Mouse (Mus musculus) spleen, adult 12 weeks (tissue): Measurements from ENCODE around the gene Nagk.
"Not testable (repeated sequence)": the region's sequence is repeated elsewhere in the genome, so short reads cannot be mapped to it uniquely, and the experiment has no call there.

Source experiments
- DNase-seq: peaks from one replicate; pipeline ENCODE4 v3.0.0; 2022; ENCODE audit warnings: low spot score

The Nagk gene

DNA sequence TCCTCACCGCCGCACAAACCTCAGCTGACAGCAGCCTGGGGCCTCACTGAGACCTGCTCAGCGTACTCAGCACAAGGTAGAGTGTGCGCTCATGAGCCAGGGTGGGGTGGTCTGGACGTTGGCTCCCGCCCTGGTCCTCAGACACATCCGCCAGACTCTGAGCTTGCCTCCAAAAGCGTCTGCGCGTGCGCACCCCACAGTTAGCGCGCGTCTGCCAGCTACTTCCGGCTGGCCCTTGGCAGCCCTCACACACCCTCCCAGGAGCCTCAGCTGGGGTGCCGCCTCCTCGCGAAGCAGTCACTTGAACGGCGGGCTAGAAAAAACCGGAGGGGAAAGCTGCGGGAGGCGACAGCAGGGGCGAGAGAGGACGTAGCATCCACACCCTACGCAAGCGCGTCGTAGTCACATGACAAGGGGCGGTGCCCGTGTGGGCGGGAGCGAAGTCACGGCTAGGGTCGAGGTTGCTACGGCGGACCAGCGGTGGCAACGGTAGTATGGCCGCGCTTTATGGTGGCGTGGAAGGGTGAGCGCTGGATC, at the start of gene Nagk:
Nagk (plus strand) TSS at position 223 of the 537 bp plus-strand sequence.
- DNase-seq: peak; percentile 85

DNA sequence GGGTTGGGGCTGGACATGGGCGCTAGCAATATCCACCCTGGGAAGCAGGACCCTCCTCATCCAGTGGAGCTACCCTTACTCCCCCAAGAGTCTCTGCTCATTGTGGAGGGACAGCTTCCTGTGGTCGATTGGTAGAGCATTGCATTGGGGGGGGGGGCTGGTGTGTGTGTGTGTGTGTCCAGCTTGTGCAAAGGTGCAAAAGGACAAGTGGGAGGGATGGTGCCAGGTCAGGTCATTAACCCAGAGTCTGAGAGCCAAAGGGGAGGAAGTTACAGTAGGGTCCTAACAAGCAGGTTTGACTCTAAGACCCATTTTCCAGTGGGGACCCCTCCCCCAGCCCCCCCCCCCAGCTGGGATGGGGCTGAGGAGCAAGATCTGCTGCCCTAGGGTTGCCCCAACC, 49.3 kb upstream of the Nagk start:
- DNase-seq: no peak

DNA sequence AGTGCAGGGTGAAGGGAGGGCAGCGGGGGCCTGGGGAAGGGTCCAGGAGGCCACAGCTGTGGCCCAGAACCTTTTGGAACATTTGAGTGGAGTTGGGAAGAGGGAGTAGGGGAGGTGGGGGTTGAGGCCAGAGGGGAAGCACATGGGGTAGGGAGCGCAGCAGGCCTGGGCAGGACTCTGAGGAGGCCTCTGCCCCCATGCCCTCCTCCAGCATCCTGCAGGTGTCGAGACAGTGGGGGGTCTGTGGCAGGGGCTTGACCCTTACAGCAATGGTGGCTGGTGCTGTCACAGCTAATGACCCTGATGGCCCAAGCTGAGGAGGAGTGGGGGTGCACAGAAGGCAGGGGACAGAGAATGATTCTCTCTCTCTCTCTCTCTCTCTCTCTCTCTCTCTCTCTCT, 45.5 kb upstream of the Nagk start:
- no peak for DNase-seq

DNA sequence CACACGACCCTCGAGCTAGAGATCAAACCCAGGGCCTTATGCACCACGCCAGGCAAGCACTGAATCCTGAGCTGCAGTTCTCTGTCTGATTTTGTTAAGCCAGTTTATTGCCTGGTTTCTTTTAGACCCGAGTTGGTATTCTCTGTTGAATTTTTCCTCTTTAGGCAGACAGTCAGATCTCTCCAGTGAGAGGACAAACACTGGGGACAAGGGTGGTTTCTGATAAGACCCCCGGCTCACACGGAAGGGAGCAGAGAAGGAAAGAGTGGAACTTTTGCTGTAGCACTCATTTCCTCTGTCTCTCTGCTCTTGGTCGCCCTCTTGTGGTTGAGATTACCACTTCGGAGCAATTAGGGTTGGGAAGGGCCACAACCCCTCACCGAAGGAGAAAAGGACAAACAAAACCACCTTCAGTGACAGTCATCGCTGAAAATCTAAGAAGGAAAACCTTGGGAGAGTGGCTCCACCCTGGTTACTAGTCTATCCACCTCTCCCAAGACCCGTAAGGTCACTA, 44.6 kb upstream of the Nagk start:
- DNase-seq: peak; percentile 27

DNA sequence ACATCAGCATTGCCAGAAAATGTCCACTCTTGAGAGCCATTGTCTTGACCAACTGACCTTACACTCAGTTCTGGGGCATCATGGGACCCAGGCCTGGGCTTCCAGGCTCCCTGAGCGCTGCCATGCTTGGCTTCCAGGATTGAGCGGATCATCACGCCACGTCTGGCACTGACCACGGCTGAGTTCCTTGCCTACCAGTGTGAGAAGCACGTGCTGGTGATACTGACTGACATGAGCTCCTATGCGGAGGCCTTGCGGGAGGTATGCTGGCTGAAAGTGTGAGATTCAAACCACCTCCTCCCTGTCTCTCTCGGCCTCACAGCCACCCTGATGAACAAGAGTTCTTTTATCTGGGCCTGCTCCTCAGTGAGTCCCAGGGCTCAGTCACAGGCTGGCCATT, 38.7 kb upstream of the Nagk start:
- DNase-seq: no peak

DNA sequence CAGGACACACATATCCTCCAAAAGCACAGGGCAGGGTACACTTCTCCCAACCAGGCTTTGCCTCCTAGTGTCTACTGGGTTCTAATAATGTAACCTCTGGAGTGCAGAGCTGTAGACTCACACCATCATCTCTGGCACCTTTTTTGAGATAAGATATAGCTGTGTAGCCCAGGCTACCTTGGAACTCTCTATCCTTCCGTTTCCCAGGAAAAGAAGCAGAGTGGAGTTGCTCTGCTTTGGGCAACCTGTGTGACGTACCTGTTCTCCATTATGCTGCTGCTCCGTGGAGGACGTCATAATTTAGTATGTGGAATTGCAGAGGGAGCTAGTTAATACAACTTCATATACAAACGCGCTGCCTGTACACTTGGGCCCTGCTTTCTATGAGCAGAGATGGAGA, 32.4 kb upstream of the Nagk start, which contains the start of gene Ankrd53:
Ankrd53 (plus strand) TSS at position 301 of the 400 bp plus-strand sequence.
- DNase-seq: no peak

DNA sequence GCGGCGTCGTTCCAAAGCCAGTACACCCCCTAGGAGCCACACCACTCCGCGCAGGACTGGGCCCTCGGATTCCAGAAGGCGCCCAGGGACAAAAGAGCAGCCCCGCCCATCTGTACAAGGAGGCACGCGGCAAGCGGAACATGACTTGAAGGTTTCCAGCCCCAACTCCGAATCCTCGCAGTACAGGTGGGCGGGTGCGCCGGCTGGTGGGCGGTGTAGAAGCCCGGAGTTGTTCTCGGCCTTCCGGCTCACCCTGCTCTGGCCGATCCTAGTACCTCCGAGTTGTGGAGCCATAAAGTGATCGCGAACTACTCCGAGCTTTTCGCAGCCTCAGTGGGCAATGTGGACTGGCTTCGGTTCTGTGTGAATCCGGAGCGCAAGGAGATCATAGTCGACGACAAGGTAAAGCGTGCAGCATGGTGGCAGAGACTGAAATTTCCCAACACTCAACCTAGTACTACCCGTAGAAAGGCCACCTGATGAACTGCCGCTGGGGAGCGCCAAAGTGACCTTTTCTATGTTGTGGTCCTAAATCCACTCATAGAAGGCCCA, 31.8 kb upstream of the Nagk start:
- DNase-seq: no peak

DNA sequence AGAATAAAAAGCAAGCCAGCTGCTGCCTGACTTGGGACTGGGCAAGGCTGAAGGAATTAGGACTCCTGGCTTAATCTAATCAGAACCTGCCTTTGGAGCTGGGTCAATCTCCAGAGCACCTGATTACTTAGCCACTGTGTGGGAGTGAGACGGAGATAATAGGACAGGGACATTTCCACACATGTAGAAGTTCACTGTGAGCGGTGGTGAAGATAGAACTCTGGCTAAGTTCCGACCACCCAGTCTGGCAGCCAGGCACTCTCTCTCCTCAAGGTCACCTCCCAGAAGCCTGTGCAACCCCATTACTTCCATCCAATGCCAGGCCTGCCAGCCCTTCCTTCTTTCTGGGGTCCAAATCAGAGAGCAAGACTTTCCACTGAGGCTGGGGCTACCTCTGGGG, 27.8 kb upstream of the Nagk start:
- no peak for DNase-seq

DNA sequence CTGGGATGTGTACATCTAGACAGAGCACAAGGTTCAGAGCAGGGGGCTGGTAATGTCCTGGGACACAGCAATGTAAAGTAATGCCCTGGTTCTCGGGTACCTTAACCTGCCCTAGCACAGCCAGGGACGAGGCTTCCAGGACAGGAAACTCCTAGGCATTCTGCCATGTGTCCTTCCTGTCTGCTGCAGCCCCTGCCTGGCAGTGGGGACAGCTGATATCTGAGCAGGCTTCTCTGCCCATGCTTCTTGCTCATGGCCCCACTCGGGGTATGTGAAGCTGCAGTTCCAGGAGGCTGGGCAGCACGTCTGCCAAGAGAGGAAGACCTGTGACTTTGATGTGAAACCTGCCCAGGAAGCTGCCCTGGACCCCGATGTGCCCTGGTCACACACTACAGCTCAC, 26.3 kb upstream of the Nagk start:
- DNase-seq: no peak

DNA sequence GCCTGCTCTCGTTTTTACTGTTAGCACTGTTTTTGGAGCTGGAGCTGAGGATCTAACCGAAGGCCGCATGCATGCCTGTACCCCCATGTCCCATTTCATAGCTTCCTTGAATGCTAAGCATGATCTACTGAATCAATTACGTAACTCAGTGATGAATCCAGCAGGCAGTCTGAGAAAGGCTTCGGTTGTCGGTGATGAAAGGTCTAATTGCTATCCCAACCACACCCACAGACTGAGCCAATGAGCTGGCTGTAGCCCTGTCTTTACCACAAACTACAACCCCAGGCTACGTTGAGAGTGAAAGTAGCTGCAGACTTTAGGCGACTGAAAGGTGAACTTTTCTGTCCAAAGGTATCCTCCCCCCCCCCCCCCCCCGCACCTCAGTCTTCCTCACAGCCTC, 20.7 kb upstream of the Nagk start:
- DNase-seq: no peak

DNA sequence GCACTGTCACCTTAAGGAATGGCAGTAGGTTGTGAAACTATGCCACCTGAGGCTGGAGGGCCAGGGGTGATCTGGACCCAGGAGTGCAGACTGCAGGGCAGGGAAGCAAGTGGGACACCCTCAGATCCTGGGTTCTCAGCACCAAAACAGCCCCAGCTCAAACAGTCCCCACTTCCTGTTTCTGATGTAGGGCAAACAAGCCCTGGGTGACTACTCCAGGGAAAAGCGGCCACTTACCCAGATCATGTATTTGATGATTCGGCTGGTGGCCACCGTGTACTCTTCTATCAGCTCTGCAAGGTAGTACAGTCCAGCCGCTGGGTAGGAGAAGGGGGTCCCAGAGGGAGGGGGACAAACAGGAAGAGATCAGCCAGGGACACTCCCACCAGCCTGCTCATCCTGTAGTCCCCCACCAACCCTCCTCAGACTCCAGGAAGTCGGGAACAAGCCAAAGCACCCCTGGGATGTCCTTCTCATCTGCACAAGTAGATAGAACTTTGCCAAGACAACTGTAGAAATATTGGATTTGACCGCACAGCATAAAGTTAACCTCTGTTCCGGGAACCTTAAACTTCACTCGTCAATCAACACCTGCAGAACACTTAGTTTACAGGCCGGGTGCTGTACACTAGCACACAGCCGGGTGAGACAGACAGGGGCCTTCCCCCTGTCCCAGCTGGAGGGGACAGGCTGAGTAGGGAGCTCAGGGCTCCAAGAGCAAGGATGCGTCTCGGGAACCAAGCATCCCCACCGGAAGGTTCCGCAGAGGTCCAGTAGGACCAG, 19.8 kb upstream of the Nagk start:
- DNase-seq: no peak

DNA sequence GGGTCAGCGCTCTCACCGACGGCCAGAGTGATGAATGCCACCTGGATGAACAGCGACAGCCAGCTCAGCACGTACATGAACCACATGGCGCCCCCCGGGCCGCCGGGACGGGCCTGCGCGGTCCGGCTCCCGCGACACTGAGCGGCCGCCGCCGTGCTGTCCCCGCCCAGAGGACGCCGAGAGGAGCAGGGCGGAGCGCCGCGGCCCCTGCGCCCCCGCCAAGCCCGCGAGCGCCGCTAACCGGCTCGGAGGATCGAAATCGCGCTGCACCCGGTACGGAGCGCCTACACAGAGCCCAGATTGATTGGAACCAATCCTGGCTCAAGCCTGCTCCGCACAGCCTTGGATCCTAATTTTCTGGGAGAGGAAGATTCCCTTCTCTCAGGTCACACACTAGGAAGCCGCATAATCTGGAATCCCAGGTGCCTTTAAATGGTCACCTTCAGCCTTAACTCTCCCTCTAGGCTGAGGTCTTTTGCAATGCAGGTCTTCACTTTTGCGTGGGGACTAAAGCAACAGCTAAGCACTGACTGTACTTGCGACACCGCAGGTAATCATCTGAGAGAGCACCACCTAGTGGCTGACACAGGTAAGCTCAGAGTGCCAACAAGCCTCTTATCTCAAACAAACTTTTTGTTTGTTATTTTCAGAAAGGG, 19.0 kb upstream of the Nagk start, which contains the start of gene Tex261:
Tex261 (minus strand) TSS at position 176 of the 656 bp plus-strand sequence.
- peak; percentile 78 for DNase-seq

DNA sequence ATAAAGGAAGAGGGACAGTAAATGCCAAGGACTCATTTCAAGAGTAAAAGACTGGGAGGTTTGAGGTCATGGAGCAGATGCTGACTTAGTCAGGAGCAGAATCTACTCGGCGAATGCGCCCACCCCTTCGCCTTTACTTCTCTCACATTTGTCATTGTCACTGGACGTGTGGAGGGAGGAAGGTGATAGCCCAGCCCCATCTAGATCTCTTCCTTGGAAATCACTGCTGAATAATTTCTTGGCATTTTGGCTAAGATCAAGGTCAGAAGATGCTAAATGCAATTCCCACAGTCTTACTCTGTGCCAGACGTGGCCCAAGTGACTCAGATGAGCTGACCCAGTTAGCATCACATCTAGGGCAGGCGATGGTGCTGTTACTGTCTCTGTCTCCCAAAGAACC, 16.5 kb upstream of the Nagk start:
- no peak for DNase-seq

DNA sequence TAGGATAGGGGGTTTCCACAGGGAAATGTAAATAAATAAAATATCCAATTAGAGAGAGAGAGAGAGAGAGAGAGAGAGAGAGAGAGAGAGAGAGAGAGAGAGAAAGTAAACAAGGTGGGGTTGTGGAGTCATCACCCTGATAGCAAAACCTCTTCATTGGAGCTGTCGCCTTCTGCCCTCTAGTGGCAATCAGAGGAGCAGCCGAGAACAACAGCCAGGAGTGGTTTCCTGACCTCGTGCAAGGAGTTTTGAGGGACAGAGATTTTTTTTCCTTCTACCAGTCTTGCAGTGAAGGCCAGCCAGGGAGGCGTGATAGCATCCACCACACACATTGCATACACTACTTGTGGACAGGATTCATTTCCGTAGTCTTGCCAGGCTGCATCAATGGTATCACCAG, 15.8 kb upstream of the Nagk start:
- peak; percentile 29 for DNase-seq

DNA sequence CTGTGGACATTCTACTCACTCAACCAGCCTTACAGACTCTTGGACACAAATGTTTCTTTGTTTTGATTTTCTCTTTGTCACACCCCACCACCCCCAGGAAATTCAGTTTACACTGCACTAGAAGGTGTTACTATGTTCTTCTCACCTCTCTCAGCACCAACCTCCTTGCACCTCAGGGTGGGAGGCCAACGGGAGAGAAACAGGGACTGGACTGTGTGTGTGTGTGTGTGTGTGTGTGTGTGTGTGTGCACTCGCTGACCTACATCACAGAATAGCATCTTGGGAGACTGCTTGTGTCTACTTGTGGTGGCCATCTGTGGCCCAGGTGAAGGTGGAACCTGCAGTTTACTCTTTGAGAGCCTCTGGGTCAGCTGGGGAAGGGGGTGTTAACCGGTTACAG, 8.4 kb upstream of the Nagk start:
- no peak for DNase-seq

DNA sequence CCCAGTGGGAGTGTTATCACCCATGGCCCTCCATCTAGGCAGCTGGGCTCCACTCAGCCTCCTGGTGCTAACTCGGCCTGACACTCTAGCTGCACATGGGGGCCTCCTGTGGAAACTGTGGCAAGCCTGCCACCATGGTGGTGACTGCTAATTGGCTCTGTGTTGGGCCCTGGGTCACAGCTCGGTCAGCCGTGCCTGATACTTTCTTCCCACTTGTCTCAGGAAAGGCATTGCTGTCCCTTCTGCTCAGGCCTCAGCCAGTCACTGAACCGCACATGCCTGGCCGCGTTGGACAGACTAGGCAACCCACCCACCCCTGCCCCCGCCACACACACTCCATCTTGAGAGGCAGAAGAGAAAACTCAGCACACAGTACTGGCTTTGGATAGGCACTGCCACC, 6.2 kb upstream of the Nagk start:
- DNase-seq: no peak

DNA sequence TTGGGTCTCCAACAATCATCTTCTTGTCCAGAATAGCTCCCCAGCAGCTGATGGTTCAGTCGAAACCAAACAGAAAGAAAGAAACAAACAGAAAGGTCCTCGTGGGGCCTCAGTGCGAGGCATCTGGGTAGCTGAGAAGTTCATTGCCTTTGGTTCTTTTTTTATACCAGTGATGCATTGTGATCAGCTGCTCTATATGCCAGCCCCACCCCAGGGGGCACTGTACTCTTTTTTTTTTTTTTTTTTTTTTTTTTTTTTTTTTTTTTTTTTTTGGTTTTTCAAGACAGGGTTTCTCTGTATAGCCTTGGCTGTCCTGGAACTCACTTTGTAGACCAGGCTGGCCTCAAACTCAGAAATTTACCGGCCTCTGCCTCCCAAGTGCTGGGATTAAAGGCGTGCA, 4.2 kb upstream of the Nagk start:
- DNase-seq: not testable (repeated sequence)

DNA sequence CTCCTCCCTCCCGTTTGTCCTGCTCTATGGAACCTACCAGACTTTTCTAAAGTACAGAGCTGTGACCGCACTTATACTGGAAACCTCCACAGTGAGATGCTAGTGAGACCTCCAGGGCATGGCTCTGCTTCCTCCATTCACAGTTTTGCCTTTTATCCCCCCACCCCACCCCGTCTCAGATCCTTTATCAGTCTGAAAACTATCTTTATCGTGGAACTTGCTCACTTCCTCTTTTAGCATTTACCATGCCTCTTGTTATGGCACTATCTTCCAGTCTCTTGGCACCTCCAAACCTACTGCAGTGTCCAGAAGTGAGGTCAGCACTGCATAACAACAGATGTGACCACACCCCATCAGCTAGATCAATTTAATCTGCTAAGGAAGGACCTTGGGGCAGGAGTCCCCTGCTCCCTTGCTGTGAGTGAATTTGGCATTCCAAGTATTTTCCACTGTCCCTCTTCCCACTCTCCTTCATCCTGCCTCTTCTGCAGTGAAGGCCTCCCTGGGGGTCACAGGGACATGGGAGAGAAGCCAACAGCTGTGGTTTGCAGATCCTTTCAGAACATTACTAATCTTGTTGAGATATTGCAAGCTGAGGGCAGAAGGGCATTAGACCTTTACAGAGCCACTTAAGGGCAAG, 3.4 kb upstream of the Nagk start:
- DNase-seq: no peak

DNA sequence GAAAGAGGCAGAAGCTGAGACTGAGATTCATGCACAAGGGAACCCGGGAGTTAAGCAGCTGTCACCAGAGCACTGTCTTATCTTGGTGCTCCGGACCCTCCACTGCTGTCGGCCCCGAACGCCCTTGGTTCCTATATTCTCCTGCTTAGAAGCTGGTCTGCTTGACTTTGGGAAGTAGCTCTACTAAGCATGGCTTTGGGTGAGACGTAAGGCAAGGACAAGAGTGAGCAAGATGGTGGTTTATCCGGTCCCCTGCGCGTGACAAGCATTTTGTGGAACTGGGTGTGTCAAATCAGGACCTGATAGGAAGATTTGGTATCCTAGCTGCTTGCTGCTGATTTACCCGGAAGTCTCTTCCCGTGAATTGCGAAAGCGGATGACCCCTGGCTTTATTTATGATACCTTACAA, 714 bp downstream of the Nagk start:
- DNase-seq: no peak

DNA sequence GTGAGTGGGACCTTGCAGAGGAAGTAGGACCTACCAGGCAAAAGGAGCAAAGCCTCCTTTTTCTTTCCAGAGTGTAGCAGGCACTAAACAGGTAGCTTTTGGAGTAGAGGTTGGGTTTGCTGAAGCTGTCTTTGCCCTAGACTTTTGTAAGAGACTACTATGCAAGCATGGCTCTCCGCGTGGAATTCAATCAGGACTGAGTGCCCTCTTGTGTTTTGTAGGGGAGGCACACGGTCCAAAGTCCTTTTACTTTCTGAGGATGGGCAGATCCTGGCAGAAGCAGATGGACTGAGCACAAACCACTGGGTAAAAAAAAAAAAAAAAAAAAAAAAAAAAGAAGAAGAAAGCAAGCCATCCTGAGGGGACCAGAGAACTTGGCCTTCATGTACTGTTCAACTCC, 1.9 kb downstream of the Nagk start:
- DNase-seq: no peak

DNA sequence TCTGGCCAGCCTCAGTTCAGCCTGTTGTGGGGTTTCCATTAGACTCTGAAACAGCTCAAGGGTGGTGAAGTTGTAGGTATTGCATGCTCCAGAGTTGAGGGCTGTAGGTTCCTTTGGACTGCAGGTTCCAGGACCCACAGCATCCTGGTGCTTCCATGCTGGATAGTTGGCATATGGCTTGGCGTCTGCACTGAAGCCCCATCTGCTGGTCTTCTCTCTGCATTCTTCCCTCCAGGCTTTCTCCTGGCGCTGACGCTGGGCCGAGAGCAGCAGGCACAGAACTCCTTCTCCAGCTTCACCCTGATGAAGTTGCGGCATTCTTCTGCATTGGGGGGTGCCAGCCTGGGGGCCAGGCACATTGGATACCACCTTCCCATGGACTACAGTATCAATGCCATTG, 7.3 kb downstream of the Nagk start:
- no peak for DNase-seq

DNA sequence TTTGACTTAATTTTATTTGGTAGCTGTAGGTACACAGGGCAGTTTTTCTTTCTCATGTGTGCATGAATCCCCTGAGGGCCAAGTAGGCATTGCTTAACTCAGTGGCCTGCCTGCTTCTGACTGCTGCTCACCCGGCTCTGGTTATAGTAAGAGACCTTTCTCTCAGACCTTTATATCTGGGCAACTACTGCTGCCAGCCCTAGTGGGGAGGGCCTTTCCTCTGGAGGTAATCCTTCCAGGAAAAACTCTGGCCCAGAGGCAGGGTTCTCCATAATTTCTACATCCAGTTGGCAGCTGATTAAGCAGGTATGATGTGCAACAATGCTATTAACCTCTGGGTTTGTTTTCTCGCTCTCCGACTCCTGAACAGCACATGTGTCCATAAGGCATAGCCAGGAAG, 8.1 kb downstream of the Nagk start:
- no peak for DNase-seq
